Mouse (Mus musculus) cerebellum, adult (tissue): ENCODE measurements around the gene Olfr134.
"Not testable (repeated sequence)": the region's sequence is repeated elsewhere in the genome, so short reads cannot be mapped to it uniquely, and the experiment has no call there.

Experiments used
- ATAC-seq: cut with Nextera tagmentation; 2 replicates; pipeline ENCODE4 v1.9.2; 2017; ENCODE audit warnings: mild to moderate bottlenecking, moderate library complexity, mixed read lengths; ENCODE audit not compliant: insufficient number of reproducible peaks, low FRiP score, low TSS enrichment

Olfr134 gene

DNA sequence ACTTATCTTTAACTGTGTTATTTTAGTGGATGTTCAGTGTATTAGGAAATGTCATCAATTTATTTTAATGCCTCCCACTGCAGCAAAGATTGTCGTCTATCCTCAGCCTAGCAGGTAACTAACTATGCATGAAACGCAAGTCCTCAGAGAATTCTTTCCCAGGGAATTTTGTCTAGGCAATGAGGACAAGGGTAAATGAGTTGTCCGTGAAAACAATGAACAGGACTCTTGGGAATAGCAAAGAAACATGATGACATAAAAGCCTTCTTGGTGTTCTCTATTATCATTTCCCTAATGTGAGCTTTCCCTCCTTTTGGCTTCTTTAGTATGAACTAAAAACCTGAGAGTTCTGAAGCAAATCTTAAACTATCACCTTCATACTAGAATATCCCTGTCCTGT lies at the start of gene Olfr134:
Gene Olfr134, plus strand, starts transcription at position 301 of the 400 bp plus-strand sequence.
- ATAC-seq = no peak

DNA sequence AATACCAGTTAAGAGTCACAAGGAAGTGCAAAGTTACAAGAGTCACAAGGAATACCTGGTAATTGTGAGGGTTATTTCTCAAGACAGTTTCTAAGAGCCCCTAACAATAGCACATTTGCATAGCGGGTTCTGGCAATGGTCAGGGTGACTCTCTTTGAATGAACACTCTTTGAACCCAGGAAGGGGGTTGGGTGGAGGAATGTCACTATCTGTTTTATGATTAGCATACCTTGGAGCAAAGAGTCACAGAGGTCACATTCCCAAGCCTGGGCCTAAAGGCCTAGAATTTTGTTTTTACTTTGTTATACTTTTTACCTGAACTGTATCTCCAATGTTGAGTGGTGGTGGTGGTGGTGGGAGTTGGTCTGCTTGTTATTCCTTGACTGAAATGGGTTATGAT lies 47.0 kb upstream of the Olfr134 start:
- not testable (repeated sequence) for ATAC-seq

DNA sequence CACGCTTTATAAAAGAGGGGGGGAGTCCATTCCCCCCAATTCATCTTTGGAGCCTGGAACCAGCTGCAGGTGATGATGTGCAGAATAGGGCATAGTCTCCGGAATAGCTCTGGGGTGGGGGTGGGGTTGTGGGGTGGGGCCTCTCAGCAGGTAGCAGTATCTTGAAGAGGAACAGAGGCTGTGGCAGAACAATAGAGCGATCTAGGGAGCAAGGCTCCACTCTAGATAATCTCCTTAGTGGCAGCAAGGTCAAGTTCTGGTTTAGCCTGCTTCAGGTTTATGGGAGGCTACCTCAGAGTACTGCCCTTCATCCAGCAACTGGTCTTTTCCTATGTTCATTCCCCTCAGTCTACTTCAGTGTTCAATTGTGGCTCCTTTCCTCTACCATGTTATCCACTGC lies 45.8 kb upstream of the Olfr134 start:
- not testable (repeated sequence) for ATAC-seq

DNA sequence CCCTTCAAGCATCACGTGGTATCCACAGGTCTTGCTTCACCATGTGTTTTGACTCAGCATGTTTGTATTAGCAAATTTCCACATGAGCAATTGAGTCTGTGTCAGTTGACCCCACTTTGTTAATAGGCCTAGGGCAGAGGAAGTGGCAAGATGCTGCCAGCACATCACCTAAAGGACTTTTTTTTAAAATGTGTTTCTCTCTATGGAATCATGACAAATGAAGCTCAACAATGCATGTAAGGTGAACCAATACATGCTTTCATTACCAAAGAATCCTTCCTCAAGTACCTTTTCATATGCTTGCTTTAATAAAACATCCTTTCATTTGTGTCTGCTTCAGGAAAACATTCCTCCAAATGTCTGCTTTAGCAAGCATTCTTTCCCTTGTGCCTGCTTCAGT lies 36.8 kb upstream of the Olfr134 start, which contains the start of gene Olfr132:
Gene Olfr132, minus strand, starts transcription at position 101 of the 400 bp plus-strand sequence.
- ATAC-seq = no peak

DNA sequence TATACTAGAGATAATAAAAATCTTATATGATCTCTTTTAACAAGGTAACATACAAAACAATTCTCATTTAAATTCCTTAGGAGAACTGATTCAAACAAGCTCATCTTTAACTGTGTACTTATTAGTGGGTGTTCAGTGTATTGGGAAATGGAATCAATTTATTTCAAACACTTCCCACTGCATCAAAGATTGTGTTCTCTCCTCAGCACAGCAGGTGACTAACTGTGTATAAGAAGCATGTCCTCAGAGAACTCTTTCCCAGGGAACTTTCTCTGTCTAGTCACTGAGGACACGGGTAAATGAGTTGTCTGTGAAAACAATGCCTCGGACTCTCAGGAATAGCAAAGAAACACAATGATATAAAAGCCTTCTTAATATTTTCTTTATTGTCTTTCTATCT lies 26.2 kb upstream of the Olfr134 start, which contains the start of gene Olfr133:
Gene Olfr133, plus strand, starts transcription at position 301 of the 400 bp plus-strand sequence.
- ATAC-seq = no peak

DNA sequence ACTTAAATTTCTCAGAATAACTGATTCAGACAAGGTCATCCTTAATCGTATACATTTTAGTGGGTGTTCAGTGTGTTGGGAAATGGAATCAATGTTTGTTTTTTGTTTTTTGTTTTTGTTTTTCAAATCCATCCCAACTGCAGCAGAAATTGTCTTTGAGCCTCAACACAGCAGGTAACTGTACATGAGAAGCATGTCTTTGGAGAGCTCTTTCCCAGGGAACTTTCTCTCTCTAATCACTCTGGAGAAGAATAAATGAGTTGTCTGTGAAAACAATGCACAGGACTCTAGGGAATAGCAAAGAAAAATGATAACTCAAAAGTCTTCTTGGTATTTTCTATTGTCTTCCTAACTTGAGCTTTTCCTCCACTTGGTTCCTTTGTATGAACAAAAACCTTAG lies 32.8 kb downstream of the Olfr134 start, which contains the start of gene Olfr135:
Gene Olfr135, plus strand, starts transcription at position 301 of the 400 bp plus-strand sequence.
- ATAC-seq = no peak
